Comparison of ENCODE assay signal across 7 mouse cellular contexts in genomic region chr1:93636211-93636897, GRCm38 (mm10). TPM values are rescaled to one million over a fixed set of nuclear protein-coding genes. Genes with fewer than 3 reads are reported as not detected.
DNase-seq lines count a peak whose midpoint lies in the region; ATAC-seq and TF ChIP-seq lines count a peak whose summit lies in the region.

No protein-coding gene starts in this region.

- peak; percentile 53 for TF ChIP-seq CTCF in lung, embryonic 14.5 days (IDR thresholded peaks at IDR 0.05; ENCODE audit: low read depth)
- 0 out of 2 replicates have a peak, but pooled peaks have one; percentile 5 for TF ChIP-seq CTCF in cortical plate, adult 2 months (IDR thresholded peaks at IDR 0.05; ENCODE audit: extremely low read depth, insufficient read depth, low read length)

- peak overlapping the region; percentile 90 for H3K4me2 ChIP-seq in lung, embryonic 14.5 days
- H3K4me2 ChIP-seq in hindbrain, embryonic 14.5 days (replicated peaks): peak overlapping the region; percentile 65
- peak overlapping the region; percentile 81 for H3K4me2 ChIP-seq in midbrain, embryonic 15.5 days

- H3K36me3 ChIP-seq in lung, embryonic 14.5 days (ENCODE audit: insufficient read depth): peaks cover 16% of the 10 kb centered on the region; the same call in 1 of the 2 replicates
- peaks cover 7% of the 10 kb centered on the region; the same call in 1 of the 2 replicates for H3K36me3 ChIP-seq in hindbrain, embryonic 14.5 days (replicated peaks; ENCODE audit: control insufficient read depth, insufficient read depth)
- H3K36me3 ChIP-seq in midbrain, embryonic 15.5 days (replicated peaks): no peaks in the 10 kb centered on the region

- peak overlapping the region; percentile 96 for H3K4me3 ChIP-seq in lung, embryonic 14.5 days (ENCODE audit: low read depth, low read length)
- peak overlapping the region; percentile 40 for H3K4me3 ChIP-seq in cortical plate, adult 2 months (ENCODE audit: insufficient read depth, low read length)
- H3K4me3 ChIP-seq in hindbrain, embryonic 14.5 days (replicated peaks; ENCODE audit: low read length): peak overlapping the region; percentile 99
- peak overlapping the region; percentile 89 for H3K4me3 ChIP-seq in midbrain, embryonic 15.5 days

- peak; percentile 70 for DNase-seq in lung, embryonic 14.5 days
- no peak for DNase-seq in lung, postnatal 4 days
- DNase-seq in hindbrain, embryonic 14.5 days (ENCODE audit: low spot score): peak; percentile 59
- DNase-seq in spleen, postnatal 10 days (ENCODE audit: low spot score in 2 of 2): no peak
- no peak for DNase-seq in right cerebral cortex, postnatal 4 days

- H3K27ac ChIP-seq in lung, embryonic 14.5 days (ENCODE audit: low read depth): peak overlapping the region; percentile 78
- H3K27ac ChIP-seq in cortical plate, adult 2 months (ENCODE audit: insufficient read depth, low read length): peak overlapping the region; percentile 75
- peak overlapping the region; percentile 84 for H3K27ac ChIP-seq in hindbrain, embryonic 14.5 days
- H3K27ac ChIP-seq in midbrain, embryonic 15.5 days: peak overlapping the region; percentile 89

- no peaks in the 10 kb centered on the region for H3K27me3 ChIP-seq in lung, embryonic 14.5 days (ENCODE audit: insufficient read depth, low read length)
- H3K27me3 ChIP-seq in hindbrain, embryonic 14.5 days (ENCODE audit: control insufficient read depth, insufficient read depth, low read length): no peaks in the 10 kb centered on the region
- H3K27me3 ChIP-seq in midbrain, embryonic 15.5 days (replicated peaks): no peaks in the 10 kb centered on the region

- TF ChIP-seq POLR2A in cortical plate, adult 2 months (IDR thresholded peaks at IDR 0.05; ENCODE audit: extremely low read depth, insufficient read depth, low read length): no peak

- peak; percentile 40 for ATAC-seq in lung, embryonic 14.5 days (ENCODE audit: insufficient read depth)
- ATAC-seq in hindbrain, embryonic 14.5 days (ENCODE audit: low FRiP score): peak; percentile 7; the same call in 1 of the 2 replicates
- peak; percentile 44 for ATAC-seq in midbrain, embryonic 15.5 days (replicated peaks)

- 29% methylated on average over 7 of the region's 7 CpGs for WGBS in lung, embryonic 14.5 days
- 29% methylated on average over 7 of the region's 7 CpGs for WGBS in hindbrain, embryonic 14.5 days
- WGBS in midbrain, embryonic 15.5 days: 35% methylated on average over 7 of the region's 7 CpGs

- H3K4me1 ChIP-seq in lung, embryonic 14.5 days (ENCODE audit: insufficient read depth): peaks cover 6% of the 10 kb centered on the region; the same call in 1 of the 2 replicates
- peaks cover 7% of the 10 kb centered on the region; the same call in 1 of the 2 replicates for H3K4me1 ChIP-seq in cortical plate, adult 2 months (ENCODE audit: control insufficient read depth, insufficient read depth, low read length)
- peaks cover 15% of the 10 kb centered on the region for H3K4me1 ChIP-seq in hindbrain, embryonic 14.5 days (replicated peaks; ENCODE audit: control insufficient read depth, insufficient read depth, low read length)
- H3K4me1 ChIP-seq in midbrain, embryonic 15.5 days: peaks cover 27% of the 10 kb centered on the region

- H3K9me3 ChIP-seq in lung, embryonic 14.5 days (ENCODE audit: low read depth, low read length): no peaks in the 10 kb centered on the region
- H3K9me3 ChIP-seq in hindbrain, embryonic 14.5 days (ENCODE audit: control insufficient read depth, low read length): no peaks in the 10 kb centered on the region
- no peaks in the 10 kb centered on the region for H3K9me3 ChIP-seq in midbrain, embryonic 15.5 days

- peak overlapping the region; percentile 63 for H3K9ac ChIP-seq in lung, embryonic 14.5 days
- H3K9ac ChIP-seq in hindbrain, embryonic 14.5 days: peak overlapping the region; percentile 55
- peak overlapping the region; percentile 50 for H3K9ac ChIP-seq in midbrain, embryonic 15.5 days

RNA-seq across cellular contexts. Expression of gene Stk25, which starts 22.1 kb away (rescaled TPM):
- 180 and 181 TPM in 2 replicates for polyA plus RNA-seq in lung, embryonic 14.5 days (2014; fragmentation: Nextera tagmentation; extraction: Ambion mirVana)
- polyA plus RNA-seq in cortical plate, adult 2 months (2012; rRNA removed): 404 and 424 TPM in 2 replicates
- 354 and 373 TPM in 2 replicates for polyA plus RNA-seq in hindbrain, embryonic 14.5 days (2014; fragmentation: Nextera tagmentation; extraction: Ambion mirVana)
- 353 and 388 TPM in 2 replicates for polyA plus RNA-seq in midbrain, embryonic 15.5 days (2015; fragmentation: Nextera tagmentation; extraction: Ambion mirVana)

RNA-seq across cellular contexts. Expression of gene Bok, which starts 49.1 kb away (rescaled TPM):
- 81.4 and 90.1 TPM in 2 replicates for polyA plus RNA-seq in lung, embryonic 14.5 days (2014; fragmentation: Nextera tagmentation; extraction: Ambion mirVana)
- polyA plus RNA-seq in cortical plate, adult 2 months (2012; rRNA removed): 43.3 and 52.2 TPM in 2 replicates
- polyA plus RNA-seq in hindbrain, embryonic 14.5 days (2014; fragmentation: Nextera tagmentation; extraction: Ambion mirVana): 79.8 and 82.4 TPM in 2 replicates
- polyA plus RNA-seq in midbrain, embryonic 15.5 days (2015; fragmentation: Nextera tagmentation; extraction: Ambion mirVana): 104 TPM in 2 replicates

Comparison
In these comparisons a context has a peak if more than half of its experiments do, and no peak if none do; other contexts are left out.
1. DNase-seq: peak in lung, embryonic 14.5 days (single experiment) and hindbrain, embryonic 14.5 days (single experiment); none in lung, postnatal 4 days (0 of 2), spleen, postnatal 10 days (0 of 2) and right cerebral cortex, postnatal 4 days (single experiment).
2. H3K4me3 ChIP-seq: peak in every context shown above with its lines; median percentile 99 in hindbrain, embryonic 14.5 days; 96 in lung, embryonic 14.5 days; 89 in midbrain, embryonic 15.5 days; 40 in cortical plate, adult 2 months.
3. Peak in every context shown above with its lines, with median percentiles within 50 percentile points of each other: ATAC-seq, H3K27ac ChIP-seq, H3K4me2 ChIP-seq and H3K9ac ChIP-seq.